Mouse (Mus musculus): ENCODE measurements at regions not wholly inside any gene's neighbourhood (a gene's known extent, or its start where the extent isn't known, plus 50 kb on each side); places are given as distances from the start of the nearest gene placed in this dataset.

DNA sequence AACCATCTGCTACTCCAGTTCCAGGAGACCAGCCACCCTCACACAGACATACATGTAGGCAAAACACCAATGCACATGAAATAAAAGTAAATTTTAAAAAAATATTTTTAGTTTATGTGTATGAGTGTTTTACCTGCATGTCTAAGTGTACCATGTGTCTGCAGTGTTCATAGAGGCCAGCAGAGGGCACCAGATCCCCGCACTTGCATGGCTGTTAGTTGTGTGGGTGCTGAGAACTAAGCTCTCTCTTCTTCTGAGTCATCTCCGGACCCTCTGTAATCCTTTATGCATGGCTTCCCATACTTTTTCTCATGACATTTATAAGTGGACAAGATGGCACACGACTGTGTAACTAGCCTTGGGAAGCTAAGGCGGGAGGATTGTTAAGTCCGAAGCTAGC lies 112.2 kb upstream of the 1600014C23Rik start:
- Histone ChIP-seq H3K4me3 (ENCODE audit: low read length) (no peak overlapping the region), H3K27me3 (ENCODE audit: control insufficient read depth, insufficient read depth, low read length) (peaks cover 7% of the 10 kb centered on the region; the same call in 1 of the 2 replicates), H3K4me1 (ENCODE audit: control insufficient read depth, insufficient read depth, low read length) (peaks cover 8% of the 10 kb centered on the region; the same call in 1 of the 2 replicates), H3K9me3 (replicated peaks; ENCODE audit: control insufficient read depth, low read length) (peaks cover 5% of the 10 kb centered on the region), H3K9ac (ENCODE audit: low read length) (no peak overlapping the region), H3K4me2 (ENCODE audit: low read depth, low read length) (no peak overlapping the region), H3K27ac (ENCODE audit: low read length) (no peak overlapping the region), H3K36me3 (ENCODE audit: control insufficient read depth, insufficient read depth) (no peaks in the 10 kb centered on the region)
- WGBS: 86% methylated on average over 5 of the region's 5 CpGs
- no peak for ATAC-seq (replicated peaks; ENCODE audit: extremely low read depth, insufficient read depth, low FRiP score)

DNA sequence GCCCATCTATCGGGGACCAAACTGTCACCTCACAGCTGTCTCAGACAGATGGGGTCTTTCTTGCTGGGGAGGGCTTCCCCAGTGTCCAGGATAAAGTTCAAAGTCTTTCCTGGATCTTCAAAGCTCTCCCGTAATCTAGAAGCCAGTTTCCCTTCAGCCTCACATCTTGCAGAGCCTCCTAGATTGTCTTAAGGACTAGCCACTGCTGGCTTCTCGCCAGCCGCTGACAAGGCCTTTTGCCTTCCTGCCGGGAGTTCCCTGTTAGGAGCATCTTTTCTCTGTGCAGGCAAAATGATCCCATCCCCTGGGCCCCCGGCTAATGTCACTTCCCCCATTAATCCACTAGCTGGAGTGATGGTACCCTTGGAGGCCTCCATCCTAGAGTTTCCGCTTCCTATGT lies 103.1 kb upstream of the 1600014C23Rik start:
- Histone ChIP-seq H3K4me2 (ENCODE audit: low read depth, low read length) (no peak overlapping the region), H3K36me3 (ENCODE audit: control insufficient read depth, insufficient read depth) (no peaks in the 10 kb centered on the region), H3K4me3 (ENCODE audit: low read length) (no peak overlapping the region), H3K27me3 (ENCODE audit: control insufficient read depth, insufficient read depth, low read length) (no peaks in the 10 kb centered on the region), H3K9me3 (replicated peaks; ENCODE audit: control insufficient read depth, low read length) (no peaks in the 10 kb centered on the region), H3K27ac (ENCODE audit: low read length) (no peak overlapping the region), H3K4me1 (ENCODE audit: control insufficient read depth, insufficient read depth, low read length) (no peaks in the 10 kb centered on the region), H3K9ac (ENCODE audit: low read length) (no peak overlapping the region)
- no peak for ATAC-seq (replicated peaks; ENCODE audit: extremely low read depth, insufficient read depth, low FRiP score)
- 48% methylated on average over 7 of the region's 7 CpGs for WGBS

DNA sequence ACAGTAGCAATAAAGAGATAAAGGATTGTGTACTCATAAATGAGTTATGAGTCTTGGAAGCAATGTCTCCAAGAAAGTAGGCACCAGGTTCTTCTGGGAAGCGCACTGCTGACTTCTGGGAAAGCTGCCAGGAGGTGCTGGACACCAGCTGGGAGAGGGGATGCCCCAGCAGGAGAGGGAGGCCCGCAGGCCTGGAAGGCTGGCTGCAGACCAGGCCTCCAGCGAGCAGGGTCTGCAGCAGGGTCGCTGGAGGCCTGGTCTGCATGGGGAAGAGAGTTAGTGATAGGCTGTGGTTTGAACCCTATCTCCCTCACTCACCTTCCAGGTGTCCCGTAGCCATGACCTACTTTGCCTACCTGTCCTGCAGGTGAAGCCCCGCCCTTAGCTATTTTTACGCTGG lies 102.6 kb upstream of the 1600014C23Rik start:
- no peak overlapping the region for H3K4me3 ChIP-seq (ENCODE audit: low read length)
- WGBS: 57% methylated on average over 7 of the region's 7 CpGs
- H3K4me1 ChIP-seq (ENCODE audit: control insufficient read depth, insufficient read depth, low read length): no peaks in the 10 kb centered on the region
- no peaks in the 10 kb centered on the region for H3K27me3 ChIP-seq (ENCODE audit: control insufficient read depth, insufficient read depth, low read length)
- no peak overlapping the region for H3K9ac ChIP-seq (ENCODE audit: low read length)
- H3K36me3 ChIP-seq (ENCODE audit: control insufficient read depth, insufficient read depth): no peaks in the 10 kb centered on the region
- no peak for ATAC-seq (replicated peaks; ENCODE audit: extremely low read depth, insufficient read depth, low FRiP score)
- no peak overlapping the region for H3K27ac ChIP-seq (ENCODE audit: low read length)
- H3K9me3 ChIP-seq (replicated peaks; ENCODE audit: control insufficient read depth, low read length): peaks cover 2% of the 10 kb centered on the region
- no peak overlapping the region for H3K4me2 ChIP-seq (ENCODE audit: low read depth, low read length)

DNA sequence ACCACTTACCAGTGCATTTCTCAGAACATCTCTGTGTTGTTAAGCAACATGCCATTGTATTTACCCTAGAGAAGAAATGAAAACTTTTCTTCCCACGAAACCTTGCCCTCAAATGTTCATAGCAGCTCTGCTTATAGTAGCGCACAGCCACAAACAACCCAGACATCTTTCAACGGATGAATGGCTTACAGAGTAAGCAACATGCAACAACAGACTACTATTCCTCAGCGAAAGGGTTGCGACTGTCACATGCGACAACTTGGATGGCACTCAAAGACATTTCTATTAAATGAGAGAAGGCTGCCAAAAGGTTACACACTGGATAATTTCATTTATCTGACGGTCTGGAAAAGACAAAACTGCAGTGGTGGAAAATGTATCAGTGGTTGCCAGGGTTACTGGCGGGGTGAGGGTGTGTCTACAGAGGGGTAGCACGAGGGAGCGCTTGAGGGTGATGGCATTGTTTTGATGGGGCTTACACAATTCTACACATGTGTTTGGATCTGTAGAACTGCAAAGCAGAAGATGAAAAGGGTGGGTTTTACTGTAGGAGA lies 101.0 kb upstream of the 1600014C23Rik start:
- Histone ChIP-seq H3K9me3 (replicated peaks; ENCODE audit: control insufficient read depth, low read length) (peaks cover 15% of the 10 kb centered on the region), H3K27ac (ENCODE audit: low read length) (no peak overlapping the region), H3K9ac (ENCODE audit: low read length) (no peak overlapping the region), H3K27me3 (ENCODE audit: control insufficient read depth, insufficient read depth, low read length) (no peaks in the 10 kb centered on the region), H3K4me1 (ENCODE audit: control insufficient read depth, insufficient read depth, low read length) (no peaks in the 10 kb centered on the region), H3K4me3 (ENCODE audit: low read length) (no peak overlapping the region), H3K36me3 (ENCODE audit: control insufficient read depth, insufficient read depth) (no peaks in the 10 kb centered on the region), H3K4me2 (ENCODE audit: low read depth, low read length) (no peak overlapping the region)
- WGBS: 68% methylated on average over 10 of the region's 10 CpGs
- ATAC-seq (replicated peaks; ENCODE audit: extremely low read depth, insufficient read depth, low FRiP score): no peak

DNA sequence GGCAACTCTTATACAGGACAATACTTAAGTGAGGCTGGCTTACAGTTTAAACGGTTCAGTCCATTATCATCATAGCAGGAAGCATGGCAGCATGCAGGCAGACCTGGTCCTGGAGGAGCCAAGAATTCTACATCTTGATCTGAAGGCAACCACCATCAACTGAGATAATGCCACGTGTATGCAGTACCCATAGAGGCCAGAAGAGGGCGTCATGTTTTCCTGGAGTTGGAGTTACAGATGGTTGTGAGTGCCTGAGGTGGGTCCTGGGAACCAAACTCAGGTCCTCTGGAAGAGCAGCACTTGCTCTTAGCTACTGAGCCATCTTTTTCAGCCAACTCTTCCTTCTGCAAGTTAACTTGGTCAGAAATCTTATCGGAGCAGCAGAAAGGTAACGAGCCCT lies 96.7 kb upstream of the 1600014C23Rik start:
- Histone ChIP-seq H3K4me1 (ENCODE audit: control insufficient read depth, insufficient read depth, low read length) (no peaks in the 10 kb centered on the region), H3K4me2 (ENCODE audit: low read depth, low read length) (no peak overlapping the region), H3K9me3 (replicated peaks; ENCODE audit: control insufficient read depth, low read length) (peaks cover 15% of the 10 kb centered on the region), H3K27ac (ENCODE audit: low read length) (no peak overlapping the region), H3K36me3 (ENCODE audit: control insufficient read depth, insufficient read depth) (no peaks in the 10 kb centered on the region), H3K4me3 (ENCODE audit: low read length) (no peak overlapping the region), H3K9ac (ENCODE audit: low read length) (no peak overlapping the region), H3K27me3 (ENCODE audit: control insufficient read depth, insufficient read depth, low read length) (no peaks in the 10 kb centered on the region)
- ATAC-seq (replicated peaks; ENCODE audit: extremely low read depth, insufficient read depth, low FRiP score): no peak
- WGBS: 82% methylated on average over 5 of the region's 5 CpGs

DNA sequence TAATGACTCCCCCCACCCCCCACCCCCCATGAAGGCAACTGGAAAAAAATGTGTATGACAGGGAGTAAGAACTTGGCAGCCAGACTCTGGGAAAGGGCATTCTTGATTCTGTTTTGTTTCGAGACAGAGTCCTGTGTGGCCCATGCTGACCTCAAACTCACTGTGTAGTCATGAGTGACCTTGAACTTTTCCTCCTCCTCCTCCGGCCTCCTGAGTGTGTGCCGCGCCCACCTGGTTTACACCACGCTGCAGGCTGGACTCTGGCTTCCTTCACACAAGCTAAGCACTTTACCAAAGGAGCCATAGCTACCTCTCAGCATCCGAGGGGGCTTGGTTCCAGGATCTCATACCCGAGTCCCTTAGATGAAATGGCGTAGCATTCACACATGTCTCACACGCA lies 95.9 kb upstream of the 1600014C23Rik start:
- peaks cover 15% of the 10 kb centered on the region for H3K9me3 ChIP-seq (replicated peaks; ENCODE audit: control insufficient read depth, low read length)
- no peaks in the 10 kb centered on the region for H3K36me3 ChIP-seq (ENCODE audit: control insufficient read depth, insufficient read depth)
- H3K4me1 ChIP-seq (ENCODE audit: control insufficient read depth, insufficient read depth, low read length): no peaks in the 10 kb centered on the region
- 86% methylated on average over 9 of the region's 9 CpGs for WGBS
- H3K27ac ChIP-seq (ENCODE audit: low read length): no peak overlapping the region
- H3K4me3 ChIP-seq (ENCODE audit: low read length): no peak overlapping the region
- no peak overlapping the region for H3K4me2 ChIP-seq (ENCODE audit: low read depth, low read length)
- ATAC-seq (replicated peaks; ENCODE audit: extremely low read depth, insufficient read depth, low FRiP score): no peak
- no peaks in the 10 kb centered on the region for H3K27me3 ChIP-seq (ENCODE audit: control insufficient read depth, insufficient read depth, low read length)
- H3K9ac ChIP-seq (ENCODE audit: low read length): no peak overlapping the region

DNA sequence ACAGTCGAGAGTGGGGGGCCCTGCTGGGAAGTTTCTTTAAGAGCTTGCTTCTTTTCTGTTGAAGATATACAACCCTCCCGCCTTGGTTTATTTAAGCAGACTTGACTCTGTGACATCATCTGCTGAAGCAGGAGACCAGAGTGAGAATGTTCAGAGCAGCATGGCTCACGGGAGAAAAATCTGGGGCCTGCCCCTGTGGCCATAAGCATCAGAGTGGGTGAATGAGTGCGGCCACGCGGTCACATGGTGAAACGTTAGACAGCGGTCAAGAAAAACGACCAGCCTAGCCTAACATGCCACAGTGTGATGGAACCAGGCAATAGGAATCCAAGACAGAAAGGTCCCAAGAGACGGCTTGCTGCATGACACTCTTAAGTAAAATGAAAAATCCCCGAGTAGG lies 95.2 kb upstream of the 1600014C23Rik start:
- ATAC-seq (replicated peaks; ENCODE audit: extremely low read depth, insufficient read depth, low FRiP score): no peak
- Histone ChIP-seq H3K4me3 (ENCODE audit: low read length) (no peak overlapping the region), H3K27ac (ENCODE audit: low read length) (no peak overlapping the region), H3K4me2 (ENCODE audit: low read depth, low read length) (no peak overlapping the region), H3K36me3 (ENCODE audit: control insufficient read depth, insufficient read depth) (no peaks in the 10 kb centered on the region), H3K9ac (ENCODE audit: low read length) (no peak overlapping the region), H3K9me3 (replicated peaks; ENCODE audit: control insufficient read depth, low read length) (peaks cover 15% of the 10 kb centered on the region), H3K4me1 (ENCODE audit: control insufficient read depth, insufficient read depth, low read length) (no peaks in the 10 kb centered on the region), H3K27me3 (ENCODE audit: control insufficient read depth, insufficient read depth, low read length) (no peaks in the 10 kb centered on the region)
- 84% methylated on average over 11 of the region's 11 CpGs for WGBS

DNA sequence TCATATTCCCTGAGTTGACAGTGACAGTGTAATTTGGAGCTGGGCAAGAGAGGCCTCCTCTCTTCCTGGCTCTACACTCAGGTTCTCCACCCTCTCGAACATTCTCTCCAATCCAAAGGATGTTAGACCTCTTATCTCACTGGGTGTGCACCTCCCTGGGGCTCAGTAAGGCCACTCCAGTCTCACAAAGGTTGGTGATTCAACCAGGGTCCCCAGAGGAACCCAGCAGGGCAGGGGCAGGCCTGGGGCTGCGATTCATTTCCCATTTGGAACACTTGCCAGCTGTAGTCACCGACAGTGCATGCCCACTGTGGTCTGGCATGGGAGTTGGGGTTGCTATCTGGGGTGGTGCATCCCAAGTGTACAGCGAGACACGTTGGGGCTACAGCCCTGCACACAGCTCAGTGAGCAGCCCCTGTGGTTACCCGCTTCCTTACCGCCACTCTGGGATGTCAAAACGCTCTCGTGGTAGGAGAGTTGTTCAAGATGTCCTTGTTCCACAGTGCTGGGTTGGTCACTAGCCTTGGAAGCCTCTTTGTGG lies 94.7 kb upstream of the 1600014C23Rik start:
- WGBS: 73% methylated on average over 9 of the region's 9 CpGs
- Histone ChIP-seq H3K27me3 (ENCODE audit: control insufficient read depth, insufficient read depth, low read length) (no peaks in the 10 kb centered on the region), H3K9ac (ENCODE audit: low read length) (no peak overlapping the region), H3K9me3 (replicated peaks; ENCODE audit: control insufficient read depth, low read length) (peaks cover 15% of the 10 kb centered on the region), H3K4me3 (ENCODE audit: low read length) (no peak overlapping the region), H3K27ac (ENCODE audit: low read length) (no peak overlapping the region), H3K36me3 (ENCODE audit: control insufficient read depth, insufficient read depth) (no peaks in the 10 kb centered on the region), H3K4me2 (ENCODE audit: low read depth, low read length) (no peak overlapping the region), H3K4me1 (ENCODE audit: control insufficient read depth, insufficient read depth, low read length) (no peaks in the 10 kb centered on the region)
- no peak for ATAC-seq (replicated peaks; ENCODE audit: extremely low read depth, insufficient read depth, low FRiP score)

DNA sequence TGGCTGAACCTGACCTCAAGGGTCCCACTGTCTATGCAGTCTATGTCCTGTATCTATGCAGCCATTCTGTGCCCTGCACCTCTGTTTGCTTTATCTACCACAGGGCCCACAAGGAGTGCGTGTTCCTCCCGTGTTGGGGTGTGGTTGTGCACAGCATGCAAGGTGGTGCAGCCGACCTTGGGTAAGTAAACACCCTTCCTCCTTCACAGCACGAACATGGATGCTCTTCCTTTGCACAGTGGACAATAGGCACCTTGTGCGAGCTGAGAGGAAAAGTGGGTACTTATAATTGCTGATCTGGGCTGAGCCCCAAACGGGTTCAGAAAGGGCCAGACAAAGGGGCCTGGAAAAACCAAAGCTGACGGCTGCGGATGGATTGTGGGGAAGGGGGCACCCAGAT lies 91.3 kb upstream of the 1600014C23Rik start:
- H3K4me2 ChIP-seq (ENCODE audit: low read depth, low read length): no peak overlapping the region
- WGBS: 71% methylated on average over 8 of the region's 8 CpGs
- H3K27me3 ChIP-seq (ENCODE audit: control insufficient read depth, insufficient read depth, low read length): no peaks in the 10 kb centered on the region; the same call in 1 of the 2 replicates
- H3K9ac ChIP-seq (ENCODE audit: low read length): no peak overlapping the region
- ATAC-seq (replicated peaks; ENCODE audit: extremely low read depth, insufficient read depth, low FRiP score): no peak
- no peaks in the 10 kb centered on the region for H3K36me3 ChIP-seq (ENCODE audit: control insufficient read depth, insufficient read depth)
- no peak overlapping the region for H3K4me3 ChIP-seq (ENCODE audit: low read length)
- no peaks in the 10 kb centered on the region for H3K4me1 ChIP-seq (ENCODE audit: control insufficient read depth, insufficient read depth, low read length)
- no peak overlapping the region for H3K27ac ChIP-seq (ENCODE audit: low read length)
- peaks cover 1% of the 10 kb centered on the region for H3K9me3 ChIP-seq (replicated peaks; ENCODE audit: control insufficient read depth, low read length)
